Mouse (Mus musculus) forebrain, embryonic 15.5 days (tissue): Measurements from ENCODE around the gene Rftn1. TPM values are rescaled to one million over a fixed set of nuclear protein-coding genes. Genes with fewer than 3 reads are reported as not detected.

ENCODE experiments used
- polyA plus RNA-seq: library from polyadenylated mRNA; unstranded; fragments of >200 nt; fragmentation: Nextera tagmentation; extraction: Ambion mirVana; gene quantifications from 2 replicates; pipeline ENCODE4 v1.2.1, GENCODE M21; 2015

Gene Rftn1
- polyA plus RNA-seq, 1 experiment from 2014 or later = 23.6 TPM

Other genes starting within 250 kb of the Rftn1 start
- 0.38 and 0.84 TPM in 2 replicates for gene Dazl, start 103.0 kb upstream of the Rftn1 start, polyA plus RNA-seq